Mouse (Mus musculus): Measurements from ENCODE around the gene Tgtp2. TPM values are rescaled to one million over a fixed set of nuclear protein-coding genes. Genes with fewer than 3 reads are reported as not detected.
"Not testable (repeated sequence)": the region's sequence is repeated elsewhere in the genome, so short reads cannot be mapped to it uniquely, and the experiment has no call there.

The Tgtp2 gene
- total RNA-seq, 2 experiments from 2014 or later = 0.45 to 0.62 TPM

DNA sequence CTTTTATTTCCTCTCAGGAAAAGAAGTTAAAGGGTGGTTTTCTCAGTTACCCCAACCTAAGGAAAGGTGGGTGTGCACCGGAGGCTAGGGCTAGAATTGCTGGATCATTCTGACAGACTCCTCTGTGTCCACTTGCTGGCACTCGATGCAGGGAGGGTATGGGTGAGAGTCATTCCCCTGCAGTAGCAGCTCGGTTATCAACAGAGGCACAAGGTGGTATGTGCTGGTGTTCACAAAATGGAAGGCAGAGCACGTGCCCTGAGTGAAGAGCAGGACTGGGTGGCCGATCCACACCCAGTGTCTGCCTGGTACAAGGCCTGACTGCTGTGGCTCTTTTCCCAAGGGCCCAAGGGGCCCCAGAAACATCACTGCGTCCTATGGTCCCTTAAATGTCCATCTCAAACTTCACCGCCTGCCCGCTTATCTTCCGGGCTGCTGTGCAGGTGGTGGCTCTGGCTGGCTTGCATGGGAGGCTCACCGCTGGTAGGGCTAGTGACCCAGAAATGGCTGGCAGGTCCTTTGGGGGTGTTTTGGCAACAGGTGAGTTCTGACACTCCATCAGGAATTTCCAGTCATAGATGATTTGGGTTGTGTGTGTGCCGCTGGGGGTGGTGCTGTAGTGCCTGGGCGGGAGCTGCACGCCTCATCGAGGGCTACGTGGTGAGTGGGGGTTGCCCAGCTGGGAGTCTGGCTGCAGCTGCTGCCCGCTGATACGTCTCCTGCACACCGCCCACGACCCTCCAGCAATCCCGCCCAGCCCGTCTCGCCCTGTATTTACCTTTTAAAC lies 24.0 kb upstream of the Tgtp2 start:
- DNase-seq (ENCODE audit: extremely low spot score in 1 of 2, low spot score in 1 of 2) = no peak

GRCm38 (mm10) chr11:49086858-49087361 lies 22.9 kb upstream of the Tgtp2 start:
- no peak for DNase-seq (ENCODE audit: extremely low spot score in 1 of 2, low spot score in 1 of 2)

DNA sequence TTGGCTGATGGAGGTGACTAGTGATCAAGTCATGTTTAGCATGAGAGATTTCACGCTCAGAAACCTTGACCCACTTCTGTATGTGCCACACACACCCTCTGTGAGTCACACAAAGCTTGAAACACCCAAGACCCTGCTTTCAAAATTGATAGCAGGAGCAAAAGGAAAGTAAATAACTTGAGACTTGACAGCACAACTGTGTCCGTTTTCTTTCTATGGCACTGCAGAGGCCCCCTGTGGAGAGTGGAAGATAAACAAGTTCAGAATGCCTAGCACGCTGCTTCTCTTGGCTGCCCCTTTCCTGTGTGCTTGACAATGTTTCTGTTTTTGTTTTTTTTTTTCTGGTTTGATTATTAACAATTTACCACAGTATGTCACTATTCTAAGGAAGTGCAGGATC lies 20.9 kb upstream of the Tgtp2 start:
- DNase-seq (ENCODE audit: extremely low spot score in 1 of 2, low spot score in 1 of 2) = no peak

DNA sequence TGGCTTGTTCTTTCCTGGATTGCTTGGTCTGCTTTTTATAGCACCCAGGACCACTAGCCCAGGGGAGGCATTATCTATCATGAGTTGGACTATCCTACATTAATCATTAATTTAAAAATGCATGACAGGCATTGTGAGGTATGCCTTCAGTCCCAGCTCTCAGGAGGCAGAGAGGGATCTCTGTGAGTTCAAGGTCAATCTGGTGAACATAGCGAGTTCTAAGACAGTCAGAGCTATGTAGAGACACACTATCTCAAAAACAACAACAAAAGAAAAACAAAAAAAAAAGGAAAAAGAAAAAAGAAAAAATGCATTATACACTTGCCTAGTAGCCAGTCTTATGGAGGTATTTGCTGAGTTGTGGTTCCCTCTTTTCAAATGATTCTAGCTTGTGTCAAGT lies 20.4 kb upstream of the Tgtp2 start:
- no peak for DNase-seq (ENCODE audit: extremely low spot score in 1 of 2, low spot score in 1 of 2)

- DNase-seq (ENCODE audit: extremely low spot score in 1 of 2, low spot score in 1 of 2) = no peak
Measured at GRCm38 (mm10) chr11:49083808-49084207, 19.8 kb upstream of the Tgtp2 start.

GRCm38 (mm10) chr11:49083146-49083545 lies 19.1 kb upstream of the Tgtp2 start:
- no peak for DNase-seq (ENCODE audit: extremely low spot score in 1 of 2, low spot score in 1 of 2)

DNA sequence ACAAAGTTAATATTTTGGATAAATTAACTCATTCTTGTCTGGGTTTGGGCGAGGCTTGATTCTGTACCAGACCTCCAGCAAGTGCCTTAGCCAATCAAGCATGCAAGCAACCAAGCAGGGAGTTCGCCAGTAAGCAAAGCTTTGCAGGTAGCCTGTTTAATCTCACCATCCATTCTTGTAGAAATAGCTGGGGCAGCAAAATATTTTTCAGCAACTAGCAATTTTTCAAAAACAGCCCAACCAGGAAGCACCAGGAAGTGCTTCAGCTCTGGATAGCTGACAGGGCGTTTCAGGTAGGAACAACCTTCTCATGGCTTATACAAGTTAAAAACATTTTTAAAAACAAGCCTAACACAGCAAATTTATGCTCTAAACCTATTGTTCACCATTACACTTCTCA lies 17.9 kb upstream of the Tgtp2 start:
- DNase-seq (ENCODE audit: extremely low spot score in 1 of 2, low spot score in 1 of 2) = no peak

DNA sequence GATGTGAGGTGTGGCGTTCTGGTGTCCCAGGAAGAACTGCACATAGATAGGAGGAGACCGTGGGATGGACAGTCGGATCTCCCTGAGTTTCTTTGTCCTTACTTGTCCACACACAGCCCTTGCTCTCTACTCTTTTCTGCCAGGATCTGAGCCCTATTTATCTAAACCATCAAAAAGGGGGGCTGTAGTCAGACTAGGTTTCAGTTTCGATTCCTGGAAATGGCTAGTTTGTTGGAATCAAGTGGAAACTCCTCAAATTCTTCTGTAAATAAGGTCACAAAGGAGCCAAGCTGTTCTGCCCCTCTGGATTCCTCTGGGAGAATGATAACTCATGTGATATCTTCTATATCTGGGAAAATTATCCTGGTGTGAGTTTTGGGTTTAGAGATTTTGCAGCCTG lies 17.4 kb upstream of the Tgtp2 start:
- no peak for DNase-seq (ENCODE audit: extremely low spot score in 1 of 2, low spot score in 1 of 2)

DNA sequence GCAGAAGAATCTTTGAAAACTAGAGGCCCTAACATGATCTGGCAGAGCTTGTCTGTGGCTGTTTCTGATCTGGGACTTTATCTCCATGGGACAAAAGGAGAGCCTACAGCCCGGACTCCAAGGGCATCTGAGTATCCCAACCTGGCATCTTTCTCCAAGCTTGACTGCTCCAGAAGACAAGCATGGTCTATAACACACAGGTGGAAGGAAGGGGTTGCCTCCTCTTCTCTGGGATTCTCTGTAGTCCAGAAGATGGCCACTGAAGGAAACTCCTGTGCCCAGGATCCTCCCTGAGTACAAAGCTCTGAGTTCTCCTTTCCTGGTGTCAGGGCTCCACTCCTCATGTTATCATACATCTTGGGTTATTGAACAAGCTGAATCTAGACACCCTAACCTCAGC lies 16.6 kb upstream of the Tgtp2 start:
- DNase-seq (ENCODE audit: extremely low spot score in 1 of 2, low spot score in 1 of 2) = no peak

- no peak for DNase-seq (ENCODE audit: extremely low spot score in 1 of 2, low spot score in 1 of 2)
Measured at GRCm38 (mm10) chr11:49078719-49079118, 14.7 kb upstream of the Tgtp2 start.

- DNase-seq (ENCODE audit: extremely low spot score in 1 of 2, low spot score in 1 of 2) = no peak
Measured at GRCm38 (mm10) chr11:49077012-49077411, 13.0 kb upstream of the Tgtp2 start.

GRCm38 (mm10) chr11:49076001-49076757 lies 12.2 kb upstream of the Tgtp2 start, which contains the start of gene Ifi47:
TSS of gene Ifi47 (plus strand) at chr11:49076587.
- not testable (repeated sequence) for DNase-seq (ENCODE audit: extremely low spot score in 1 of 2, low spot score in 1 of 2)

- DNase-seq (ENCODE audit: extremely low spot score in 1 of 2, low spot score in 1 of 2) = no peak
Measured at GRCm38 (mm10) chr11:49068358-49068757, 4.4 kb upstream of the Tgtp2 start.

- DNase-seq (ENCODE audit: extremely low spot score in 1 of 2, low spot score in 1 of 2) = not testable (repeated sequence)
Measured at GRCm38 (mm10) chr11:49061865-49062264, 2.1 kb downstream of the Tgtp2 start.

GRCm38 (mm10) chr11:49060061-49060460 lies 3.9 kb downstream of the Tgtp2 start:
- not testable (repeated sequence) for DNase-seq (ENCODE audit: extremely low spot score in 1 of 2, low spot score in 1 of 2)

- DNase-seq (ENCODE audit: extremely low spot score in 1 of 2, low spot score in 1 of 2) = not testable (repeated sequence)
Measured at GRCm38 (mm10) chr11:49051894-49052293, 12.1 kb downstream of the Tgtp2 start.

GRCm38 (mm10) chr11:49051093-49051891 lies 12.7 kb downstream of the Tgtp2 start, which contains the start of gene 9930111J21Rik2:
TSS of gene 9930111J21Rik2 (minus strand) at chr11:49051242.
- DNase-seq (ENCODE audit: extremely low spot score in 1 of 2, low spot score in 1 of 2) = not testable (repeated sequence)

DNA sequence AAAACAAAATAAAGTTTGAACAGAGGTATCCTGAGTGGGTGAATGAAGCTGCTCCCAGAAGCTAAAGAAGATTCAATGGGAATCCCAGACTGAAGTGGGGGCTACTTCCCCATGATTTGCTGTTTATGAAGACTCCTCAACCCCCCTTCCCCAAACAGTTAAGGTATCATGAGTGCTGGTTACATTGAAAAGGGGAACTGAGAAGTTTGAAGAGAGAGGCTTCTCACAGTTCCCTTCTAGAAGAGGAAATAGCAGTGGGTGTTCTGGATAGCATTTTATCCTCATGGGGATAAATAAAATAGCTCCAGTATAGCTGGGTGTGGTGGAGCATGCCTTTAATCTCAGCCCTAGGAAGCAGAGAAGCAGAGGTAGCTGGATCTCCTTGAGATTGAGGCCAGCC lies 13.9 kb downstream of the Tgtp2 start:
- DNase-seq (ENCODE audit: extremely low spot score in 1 of 2, low spot score in 1 of 2) = not testable (repeated sequence)

- not testable (repeated sequence) for DNase-seq (ENCODE audit: extremely low spot score in 1 of 2, low spot score in 1 of 2)
Measured at GRCm38 (mm10) chr11:49012074-49012473, 51.9 kb downstream of the Tgtp2 start.

Data from layer of hippocampus, postnatal 25 days (tissue).